Mouse (Mus musculus) spleen, adult 2 months (tissue): ENCODE measurements at regions not wholly inside any gene's neighbourhood (a gene's known extent, or its start where the extent isn't known, plus 50 kb on each side); places are given as distances from the start of the nearest gene placed in this dataset.

ENCODE experiments used
- CTCF ChIP-seq: fragments of 200-500 bp; IDR thresholded peaks from 2 replicates; pipeline ENCODE4 v1.5.1; 2011; ENCODE audit warnings: mild to moderate bottlenecking, inconsistent platforms; ENCODE audit not compliant: insufficient read depth, insufficient read length, insufficient replicate concordance; ENCODE audit errors: extremely low read depth
- POLR2A ChIP-seq: fragments of 200-500 bp; IDR thresholded peaks from 2 replicates; pipeline ENCODE4 v1.6.1; 2011; ENCODE audit warnings: low read depth, low read length, inconsistent platforms

- TF ChIP-seq POLR2A (no peak), CTCF (no peak)
Observed at GRCm38 (mm10) chr14:24760926-24761325, 274.0 kb downstream of the Rps24 start.
